Mouse (Mus musculus): ENCODE measurements at regions not wholly inside any gene's neighbourhood (a gene's known extent, or its start where the extent isn't known, plus 50 kb on each side); places are given as distances from the start of the nearest gene placed in this dataset.

DNA sequence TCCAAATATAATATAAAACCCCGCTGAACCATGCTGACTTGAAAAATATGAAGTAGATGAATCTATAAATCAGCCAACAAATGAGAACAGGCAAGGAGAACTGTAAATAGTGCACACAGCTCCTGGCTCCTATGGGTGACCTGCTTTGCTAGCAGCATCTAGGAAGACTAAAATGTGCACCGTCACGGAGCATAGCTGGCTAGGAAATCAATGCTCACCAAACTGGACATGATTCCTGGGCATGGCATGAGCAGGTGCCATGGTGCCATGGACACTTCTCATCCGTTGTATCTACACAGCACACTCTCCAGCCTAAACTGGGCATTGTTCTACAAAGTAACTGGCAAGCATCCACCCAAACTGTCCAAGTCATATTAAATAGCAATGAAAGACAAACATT, 103.3 kb upstream of the Myocd start:
- Histone ChIP-seq H3K27me3 (ENCODE audit: control insufficient read depth, insufficient read depth, low read length) (no peaks in the 10 kb centered on the region), H3K4me2 (replicated peaks) (no peak overlapping the region), H3K4me1 (replicated peaks; ENCODE audit: control insufficient read depth, insufficient read depth, low read length) (no peaks in the 10 kb centered on the region), H3K4me3 (replicated peaks; ENCODE audit: low read length) (no peak overlapping the region), H3K36me3 (replicated peaks; ENCODE audit: control insufficient read depth, insufficient read depth) (no peaks in the 10 kb centered on the region), H3K27ac (no peak overlapping the region), H3K9ac (no peak overlapping the region), H3K9me3 (ENCODE audit: control insufficient read depth, low read length) (no peaks in the 10 kb centered on the region)
- WGBS, result 83% methylated on average over 4 of the region's 4 CpGs
- DNase-seq (ENCODE audit: low spot score), result no peak
- no peak for ATAC-seq (ENCODE audit: low FRiP score)

DNA sequence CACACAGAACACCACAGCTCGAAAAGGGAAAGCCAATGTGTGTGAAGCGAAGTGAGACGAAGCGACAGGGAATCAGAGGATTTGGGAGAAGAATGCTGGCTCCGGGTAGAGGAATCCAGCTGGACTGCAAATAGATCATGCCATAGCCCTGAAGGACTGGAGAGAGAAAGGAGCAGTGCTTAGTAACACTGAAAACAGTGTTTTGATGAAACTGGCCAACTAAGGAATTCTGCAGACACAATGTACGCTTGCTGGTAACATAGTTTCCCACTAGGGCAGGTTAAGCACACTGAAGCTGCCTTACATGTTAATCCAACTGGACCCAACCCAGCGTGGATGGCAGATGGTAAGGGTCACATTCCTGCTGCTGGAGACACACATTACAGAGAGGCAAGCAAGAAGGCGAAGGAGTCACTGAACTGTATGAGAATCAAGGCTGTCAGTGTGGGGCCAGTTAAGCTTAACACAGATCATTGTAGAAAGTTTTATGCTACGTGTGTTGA, 102.6 kb upstream of the Myocd start:
- H3K27ac ChIP-seq, result no peak overlapping the region
- H3K9ac ChIP-seq, result no peak overlapping the region
- ATAC-seq (ENCODE audit: low FRiP score), result no peak
- no peak overlapping the region for H3K4me3 ChIP-seq (replicated peaks; ENCODE audit: low read length)
- 64% methylated on average over 9 of the region's 9 CpGs for WGBS
- no peaks in the 10 kb centered on the region for H3K9me3 ChIP-seq (ENCODE audit: control insufficient read depth, low read length)
- DNase-seq (ENCODE audit: low spot score), result no peak
- no peaks in the 10 kb centered on the region for H3K4me1 ChIP-seq (replicated peaks; ENCODE audit: control insufficient read depth, insufficient read depth, low read length)
- no peaks in the 10 kb centered on the region for H3K27me3 ChIP-seq (ENCODE audit: control insufficient read depth, insufficient read depth, low read length)
- H3K4me2 ChIP-seq (replicated peaks), result no peak overlapping the region
- H3K36me3 ChIP-seq (replicated peaks; ENCODE audit: control insufficient read depth, insufficient read depth), result no peaks in the 10 kb centered on the region

DNA sequence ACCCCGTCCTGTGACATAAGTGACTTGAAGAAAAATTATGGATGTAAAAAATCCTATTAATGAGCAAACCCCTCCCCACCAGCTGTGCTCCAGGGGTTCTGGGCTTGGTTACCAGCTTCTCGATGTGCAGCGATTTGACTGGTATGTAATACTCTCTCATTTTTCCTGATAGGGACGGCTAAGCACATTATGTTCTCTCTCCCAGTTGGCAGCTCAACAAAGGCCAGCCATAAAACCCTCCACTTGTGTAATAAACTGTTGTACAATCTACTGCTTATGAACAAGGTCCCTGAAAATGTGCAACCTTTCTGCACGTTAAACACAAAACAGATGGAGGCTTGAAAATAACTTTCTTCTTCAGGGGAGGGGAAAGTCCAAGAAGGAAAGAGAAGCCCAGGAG, 98.0 kb upstream of the Myocd start:
- WGBS, result 55% methylated on average over 5 of the region's 5 CpGs

DNA sequence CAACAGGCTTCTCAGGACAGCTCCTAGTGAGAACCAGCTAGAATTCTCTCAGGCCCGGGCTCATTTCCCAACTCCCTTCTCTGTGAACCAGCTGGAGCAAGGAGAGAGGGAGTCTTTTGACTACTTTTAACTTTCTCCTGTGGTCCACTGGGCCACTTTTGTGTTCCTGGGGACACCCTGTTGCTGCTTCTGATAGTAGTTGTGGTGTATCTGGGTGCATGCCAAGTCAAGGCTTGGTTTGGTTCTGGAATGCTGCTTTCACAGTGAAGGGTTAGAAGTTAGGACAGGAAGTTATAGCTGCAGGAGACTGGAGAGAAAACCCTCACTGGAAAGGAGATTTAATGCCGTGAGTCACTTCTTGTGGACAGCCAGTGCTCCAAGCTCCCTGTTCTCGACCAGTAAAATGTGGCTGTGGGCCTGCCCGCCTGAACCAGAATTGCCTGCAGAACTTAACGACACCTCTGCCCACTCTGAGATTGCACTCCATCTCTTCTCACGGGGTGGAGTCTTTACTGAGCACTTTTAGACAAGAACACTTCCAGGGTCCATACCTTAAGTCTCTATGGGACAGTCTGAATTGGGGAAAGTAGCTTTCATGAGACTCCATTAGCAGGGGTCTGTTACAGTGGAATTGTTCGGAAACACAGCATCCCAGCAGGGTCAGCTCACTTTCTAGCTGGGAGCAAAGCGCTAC, 97.0 kb upstream of the Myocd start:
- DNase-seq (ENCODE audit: low spot score), result no peak
- 82% methylated on average over 8 of the region's 8 CpGs for WGBS

More for the DNA sequence above, 98.0 kb upstream of the Myocd start:
- H3K9ac ChIP-seq, result no peak overlapping the region
- no peaks in the 10 kb centered on the region for H3K9me3 ChIP-seq (ENCODE audit: control insufficient read depth, low read length)
- no peak overlapping the region for H3K27ac ChIP-seq
- H3K27me3 ChIP-seq (ENCODE audit: control insufficient read depth, insufficient read depth, low read length), result no peaks in the 10 kb centered on the region
- no peaks in the 10 kb centered on the region for H3K36me3 ChIP-seq (replicated peaks; ENCODE audit: control insufficient read depth, insufficient read depth)
- DNase-seq (ENCODE audit: low spot score) (no peak), ATAC-seq (ENCODE audit: low FRiP score) (no peak)
- no peak overlapping the region for H3K4me2 ChIP-seq (replicated peaks)
- no peak overlapping the region for H3K4me3 ChIP-seq (replicated peaks; ENCODE audit: low read length)
- H3K4me1 ChIP-seq (replicated peaks; ENCODE audit: control insufficient read depth, insufficient read depth, low read length), result no peaks in the 10 kb centered on the region

DNA sequence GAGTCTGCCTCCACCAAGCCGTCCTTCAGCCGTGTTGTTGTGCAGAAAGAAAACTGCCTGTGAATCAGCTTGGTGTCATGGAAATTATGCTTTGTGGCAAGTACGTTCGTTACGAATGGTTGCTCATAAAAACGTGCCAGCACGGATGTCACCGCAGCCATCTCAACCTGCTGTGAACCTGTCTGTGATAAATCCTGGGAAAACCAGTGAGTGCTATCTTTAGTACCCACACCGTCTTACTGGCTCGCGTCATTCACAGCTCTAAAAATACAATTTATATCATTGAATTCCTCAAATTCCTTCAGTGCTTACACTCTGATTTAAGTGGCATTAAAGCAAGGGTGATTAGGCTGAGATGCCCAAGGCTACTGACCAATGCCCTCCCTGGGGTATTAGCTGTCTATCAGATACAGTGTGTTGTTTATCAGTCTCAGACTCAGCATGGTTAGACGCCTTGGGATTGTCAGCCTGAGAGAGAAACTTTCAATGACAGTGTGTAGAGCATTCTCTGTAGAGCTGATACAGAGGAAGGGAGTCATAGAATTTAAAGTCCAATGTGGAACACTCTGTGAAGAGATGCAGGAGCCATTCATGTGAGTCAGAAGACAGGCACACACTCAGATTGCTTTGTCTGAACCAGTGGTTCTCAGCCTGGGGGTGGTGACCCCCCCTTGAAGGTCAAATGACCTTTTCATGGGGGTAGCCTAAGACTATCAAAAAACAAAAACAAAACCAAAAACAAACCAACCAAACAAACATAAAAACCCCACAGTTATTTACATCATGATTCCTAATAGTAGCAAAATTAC, 96.2 kb upstream of the Myocd start:
- DNase-seq (ENCODE audit: low spot score) (no peak), ATAC-seq (ENCODE audit: low FRiP score) (no peak)
- no peaks in the 10 kb centered on the region for H3K27me3 ChIP-seq (ENCODE audit: control insufficient read depth, insufficient read depth, low read length)
- no peaks in the 10 kb centered on the region for H3K9me3 ChIP-seq (ENCODE audit: control insufficient read depth, low read length)
- WGBS, result 65% methylated on average over 12 of the region's 12 CpGs
- H3K9ac ChIP-seq, result no peak overlapping the region
- H3K27ac ChIP-seq, result no peak overlapping the region
- no peaks in the 10 kb centered on the region for H3K36me3 ChIP-seq (replicated peaks; ENCODE audit: control insufficient read depth, insufficient read depth)
- no peak overlapping the region for H3K4me2 ChIP-seq (replicated peaks)
- H3K4me1 ChIP-seq (replicated peaks; ENCODE audit: control insufficient read depth, insufficient read depth, low read length), result no peaks in the 10 kb centered on the region
- no peak overlapping the region for H3K4me3 ChIP-seq (replicated peaks; ENCODE audit: low read length)

More for the DNA sequence above, 97.0 kb upstream of the Myocd start:
- H3K9ac ChIP-seq, result no peak overlapping the region
- no peak overlapping the region for H3K4me3 ChIP-seq (replicated peaks; ENCODE audit: low read length)
- no peaks in the 10 kb centered on the region for H3K36me3 ChIP-seq (replicated peaks; ENCODE audit: control insufficient read depth, insufficient read depth)
- H3K4me2 ChIP-seq (replicated peaks), result no peak overlapping the region
- H3K4me1 ChIP-seq (replicated peaks; ENCODE audit: control insufficient read depth, insufficient read depth, low read length), result no peaks in the 10 kb centered on the region
- no peaks in the 10 kb centered on the region for H3K9me3 ChIP-seq (ENCODE audit: control insufficient read depth, low read length)
- no peaks in the 10 kb centered on the region for H3K27me3 ChIP-seq (ENCODE audit: control insufficient read depth, insufficient read depth, low read length)
- ATAC-seq (ENCODE audit: low FRiP score), result no peak
- H3K27ac ChIP-seq, result no peak overlapping the region

DNA sequence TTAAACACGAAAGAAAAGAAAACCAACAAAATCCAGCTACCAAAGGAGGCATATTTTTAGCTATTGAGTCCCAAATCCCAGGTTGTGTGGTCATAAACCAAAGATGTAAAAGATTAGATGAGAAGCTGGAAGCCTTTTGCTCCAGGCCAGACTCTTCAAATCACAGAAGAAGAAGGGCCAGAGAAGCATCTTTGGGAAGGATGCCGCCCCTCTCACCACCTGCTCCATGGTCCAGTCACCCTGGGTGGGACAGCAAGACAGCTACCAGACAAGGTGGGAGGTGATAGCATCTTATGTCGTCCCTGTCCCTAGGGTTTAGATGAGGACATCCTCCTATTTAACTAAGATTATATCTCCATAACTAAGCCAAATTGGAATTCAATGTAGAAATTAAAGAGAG, 95.1 kb upstream of the Myocd start:
- Histone ChIP-seq H3K4me3 (replicated peaks; ENCODE audit: low read length) (no peak overlapping the region), H3K9ac (no peak overlapping the region)
- 79% methylated on average over 3 of the region's 3 CpGs for WGBS

DNA sequence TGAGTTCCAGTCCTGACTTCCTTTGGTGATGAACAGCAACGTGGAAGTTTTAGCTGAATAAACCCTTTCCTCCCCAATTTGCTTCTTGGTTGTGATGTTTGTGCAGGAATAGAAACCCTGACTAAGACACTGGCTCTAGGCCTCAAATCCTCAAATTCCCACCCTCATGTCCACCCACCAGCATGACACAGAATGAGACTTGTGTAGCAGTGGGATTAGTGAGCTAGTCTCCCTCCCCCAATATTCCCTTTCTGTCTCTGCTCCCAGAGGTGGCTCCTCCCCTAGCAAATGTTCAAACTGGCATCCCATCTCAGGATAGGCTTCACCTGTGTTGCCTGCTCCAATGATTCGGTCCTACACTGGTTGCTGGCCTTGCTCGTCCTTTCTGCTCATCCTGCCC, 94.1 kb upstream of the Myocd start:
- ATAC-seq (ENCODE audit: low FRiP score), result no peak
- Histone ChIP-seq H3K4me3 (replicated peaks; ENCODE audit: low read length) (no peak overlapping the region), H3K36me3 (replicated peaks; ENCODE audit: control insufficient read depth, insufficient read depth) (no peaks in the 10 kb centered on the region), H3K9ac (no peak overlapping the region), H3K4me1 (replicated peaks; ENCODE audit: control insufficient read depth, insufficient read depth, low read length) (no peaks in the 10 kb centered on the region), H3K4me2 (replicated peaks) (no peak overlapping the region), H3K27ac (no peak overlapping the region), H3K27me3 (ENCODE audit: control insufficient read depth, insufficient read depth, low read length) (no peaks in the 10 kb centered on the region), H3K9me3 (ENCODE audit: control insufficient read depth, low read length) (no peaks in the 10 kb centered on the region)
- WGBS, result 86% methylated on average over 3 of the region's 3 CpGs
- no peak for DNase-seq (ENCODE audit: low spot score)

More for the DNA sequence above, 95.1 kb upstream of the Myocd start:
- no peak for ATAC-seq (ENCODE audit: low FRiP score)
- Histone ChIP-seq H3K4me1 (replicated peaks; ENCODE audit: control insufficient read depth, insufficient read depth, low read length) (no peaks in the 10 kb centered on the region), H3K27me3 (ENCODE audit: control insufficient read depth, insufficient read depth, low read length) (no peaks in the 10 kb centered on the region), H3K27ac (no peak overlapping the region), H3K36me3 (replicated peaks; ENCODE audit: control insufficient read depth, insufficient read depth) (no peaks in the 10 kb centered on the region), H3K9me3 (ENCODE audit: control insufficient read depth, low read length) (no peaks in the 10 kb centered on the region), H3K4me2 (replicated peaks) (no peak overlapping the region)
- DNase-seq (ENCODE audit: low spot score), result no peak

DNA sequence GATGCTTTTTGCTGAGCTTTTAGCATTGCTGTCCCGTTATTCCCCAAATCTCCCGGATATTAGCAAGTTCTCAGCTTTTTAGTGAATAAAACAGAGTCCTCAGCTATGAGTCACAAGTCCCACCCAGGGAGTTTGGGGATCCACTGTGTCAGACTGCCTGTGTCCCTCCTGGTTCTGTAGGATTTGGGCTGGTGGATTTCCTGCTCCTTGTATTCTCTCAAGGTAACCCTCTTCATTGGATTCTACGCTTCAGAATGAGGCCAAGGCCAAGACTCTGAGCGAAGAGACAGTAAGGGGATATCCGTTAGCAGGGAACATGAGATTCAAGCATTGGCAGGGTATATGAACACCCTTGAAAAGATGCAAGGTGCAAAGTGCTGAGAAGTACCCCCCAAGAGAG, 90.9 kb upstream of the Myocd start:
- Histone ChIP-seq H3K9me3 (ENCODE audit: control insufficient read depth, low read length) (no peaks in the 10 kb centered on the region), H3K27ac (no peak overlapping the region), H3K4me2 (replicated peaks) (no peak overlapping the region), H3K4me3 (replicated peaks; ENCODE audit: low read length) (no peak overlapping the region), H3K27me3 (ENCODE audit: control insufficient read depth, insufficient read depth, low read length) (no peaks in the 10 kb centered on the region), H3K4me1 (replicated peaks; ENCODE audit: control insufficient read depth, insufficient read depth, low read length) (no peaks in the 10 kb centered on the region), H3K36me3 (replicated peaks; ENCODE audit: control insufficient read depth, insufficient read depth) (no peaks in the 10 kb centered on the region), H3K9ac (no peak overlapping the region)
- ATAC-seq (ENCODE audit: low FRiP score), result no peak
- DNase-seq (ENCODE audit: low spot score), result no peak
- 91% methylated on average over 5 of the region's 5 CpGs for WGBS

DNA sequence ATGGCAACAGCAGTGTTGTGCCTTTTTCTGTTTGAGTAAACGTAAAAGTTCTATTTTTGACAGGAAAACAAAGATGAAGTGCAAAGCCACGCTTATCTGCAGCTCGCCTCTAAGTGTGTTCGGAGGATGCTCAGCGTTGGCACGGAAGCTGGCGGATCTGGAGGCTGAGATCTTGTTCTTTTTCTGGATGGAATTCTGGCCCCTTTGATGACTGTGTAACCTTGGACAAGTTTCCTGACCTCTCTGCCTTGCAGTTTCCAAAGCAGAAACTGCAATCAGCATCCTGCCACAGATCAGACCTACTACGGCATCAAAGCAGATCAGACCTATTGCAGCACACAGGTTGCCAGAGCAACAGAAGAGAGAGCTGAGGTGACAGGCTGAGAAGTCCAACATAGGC, 89.1 kb upstream of the Myocd start:
- H3K9ac ChIP-seq, result no peak overlapping the region
- no peaks in the 10 kb centered on the region for H3K27me3 ChIP-seq (ENCODE audit: control insufficient read depth, insufficient read depth, low read length)
- ATAC-seq (ENCODE audit: low FRiP score), result no peak
- WGBS, result 76% methylated on average over 8 of the region's 8 CpGs
- no peaks in the 10 kb centered on the region for H3K36me3 ChIP-seq (replicated peaks; ENCODE audit: control insufficient read depth, insufficient read depth)
- no peak overlapping the region for H3K27ac ChIP-seq
- H3K4me3 ChIP-seq (replicated peaks; ENCODE audit: low read length), result no peak overlapping the region
- no peak overlapping the region for H3K4me2 ChIP-seq (replicated peaks)
- no peaks in the 10 kb centered on the region for H3K4me1 ChIP-seq (replicated peaks; ENCODE audit: control insufficient read depth, insufficient read depth, low read length)
- DNase-seq (ENCODE audit: low spot score), result no peak
- no peaks in the 10 kb centered on the region for H3K9me3 ChIP-seq (ENCODE audit: control insufficient read depth, low read length)

All from hindbrain, embryonic 14.5 days (tissue).